Mouse (Mus musculus) myocyte (in vitro differentiated cells): ENCODE results near the gene Zc3h7a. TPM values are rescaled to one million over a fixed set of nuclear protein-coding genes. Genes with fewer than 3 reads are reported as not detected.
A peak's percentile ranks its signal among the peaks of the same experiment; 100 is the strongest.

ENCODE experiments used
- H3K27me3 ChIP-seq: one replicate; pipeline ENCODE4 v1.6.1; 2011; ENCODE audit not compliant: control insufficient read depth, insufficient read depth, insufficient read length
- H3K36me3 ChIP-seq: one replicate; pipeline ENCODE4 v1.6.1; 2011; ENCODE audit not compliant: control insufficient read depth, insufficient read depth
- H3K4me2 ChIP-seq: one replicate; pipeline ENCODE4 v1.6.1; 2011; ENCODE audit warnings: low read depth, control low read depth
- H3K4me3 ChIP-seq: one replicate; pipeline ENCODE4 v1.5.1; 2011; ENCODE audit warnings: mild to moderate bottlenecking, control low read depth, moderate library complexity
- H3K79me2 ChIP-seq: one replicate; pipeline ENCODE4 v1.6.1; 2011; ENCODE audit not compliant: control insufficient read depth, insufficient read depth
- H3ac ChIP-seq: one replicate; pipeline ENCODE4 v1.6.1; 2011; ENCODE audit not compliant: control insufficient read depth, insufficient read length
- CEBPB ChIP-seq: IDR thresholded peaks from 2 replicates; pipeline ENCODE4 v1.6.1; 2011; ENCODE audit warnings: mild to moderate bottlenecking, moderate library complexity; ENCODE audit not compliant: poor library complexity, insufficient read depth, severe bottlenecking
- E2F4 ChIP-seq: IDR thresholded peaks from one replicate; pipeline ENCODE4 v1.6.1; 2011; ENCODE audit warnings: mild to moderate bottlenecking, control low read depth, moderate library complexity; ENCODE audit not compliant: insufficient read depth
- MAX ChIP-seq: IDR thresholded peaks from one replicate; pipeline ENCODE4 v1.6.1; 2011; ENCODE audit warnings: low read depth, mild to moderate bottlenecking, control low read depth
- MYOD1 ChIP-seq, 3 experiments: IDR thresholded peaks; one replicate each; pipeline ENCODE4 v1.6.1; 2011; ENCODE audit warnings: control low read depth in 2 of 3, low read depth in 2 of 3, mild to moderate bottlenecking in 2 of 3, moderate library complexity in 1 of 3; ENCODE audit not compliant: insufficient read length in 2 of 3, control insufficient read depth in 1 of 3
- MYOG ChIP-seq, 3 experiments: IDR thresholded peaks; one replicate each; pipeline ENCODE4 v1.6.1; 2011; ENCODE audit warnings: control low read depth in 2 of 3, low read depth in 2 of 3, mild to moderate bottlenecking in 2 of 3; ENCODE audit not compliant: insufficient read length in 2 of 3, control insufficient read depth in 1 of 3, insufficient read depth in 1 of 3
- POLR2A ChIP-seq: IDR thresholded peaks from one replicate; pipeline ENCODE4 v1.6.1; 2011; ENCODE audit warnings: low read depth, mild to moderate bottlenecking, control low read depth, moderate library complexity; ENCODE audit not compliant: insufficient read length
- POLR2AphosphoS2 ChIP-seq: IDR thresholded peaks from one replicate; pipeline ENCODE4 v1.6.1; 2011; ENCODE audit warnings: low read depth, control low read depth; ENCODE audit not compliant: insufficient read length
- REST ChIP-seq: IDR thresholded peaks from one replicate; pipeline ENCODE4 v1.6.1; 2011; ENCODE audit warnings: mild to moderate bottlenecking, control low read depth, moderate library complexity; ENCODE audit not compliant: insufficient read depth, insufficient read length
- SRF ChIP-seq: IDR thresholded peaks from one replicate; pipeline ENCODE4 v1.6.1; 2011; ENCODE audit warnings: low read depth; ENCODE audit not compliant: control insufficient read depth, insufficient read length
- TCF12 ChIP-seq: IDR thresholded peaks from one replicate; pipeline ENCODE4 v1.6.1; 2011; ENCODE audit warnings: mild to moderate bottlenecking, control low read depth; ENCODE audit not compliant: poor library complexity, insufficient read depth, severe bottlenecking
- TCF3 ChIP-seq: IDR thresholded peaks from one replicate; pipeline ENCODE4 v1.6.1; 2011; ENCODE audit warnings: low read depth, control low read depth; ENCODE audit not compliant: insufficient read length
- USF1 ChIP-seq: IDR thresholded peaks from one replicate; pipeline ENCODE4 v1.6.1; 2011; ENCODE audit warnings: low read depth, mild to moderate bottlenecking, control low read depth, moderate library complexity
- polyA plus RNA-seq: library from polyadenylated mRNA; unstranded; fragments of >200 nt; fragmentation: generic; extraction: Trizol; gene quantifications from one replicate; pipeline ENCODE4 v1.2.1, GENCODE M21; 2012; ENCODE audit warnings: missing spikeins

The Zc3h7a gene
- polyA plus RNA-seq, 1 experiment = 11.4 TPM

DNA sequence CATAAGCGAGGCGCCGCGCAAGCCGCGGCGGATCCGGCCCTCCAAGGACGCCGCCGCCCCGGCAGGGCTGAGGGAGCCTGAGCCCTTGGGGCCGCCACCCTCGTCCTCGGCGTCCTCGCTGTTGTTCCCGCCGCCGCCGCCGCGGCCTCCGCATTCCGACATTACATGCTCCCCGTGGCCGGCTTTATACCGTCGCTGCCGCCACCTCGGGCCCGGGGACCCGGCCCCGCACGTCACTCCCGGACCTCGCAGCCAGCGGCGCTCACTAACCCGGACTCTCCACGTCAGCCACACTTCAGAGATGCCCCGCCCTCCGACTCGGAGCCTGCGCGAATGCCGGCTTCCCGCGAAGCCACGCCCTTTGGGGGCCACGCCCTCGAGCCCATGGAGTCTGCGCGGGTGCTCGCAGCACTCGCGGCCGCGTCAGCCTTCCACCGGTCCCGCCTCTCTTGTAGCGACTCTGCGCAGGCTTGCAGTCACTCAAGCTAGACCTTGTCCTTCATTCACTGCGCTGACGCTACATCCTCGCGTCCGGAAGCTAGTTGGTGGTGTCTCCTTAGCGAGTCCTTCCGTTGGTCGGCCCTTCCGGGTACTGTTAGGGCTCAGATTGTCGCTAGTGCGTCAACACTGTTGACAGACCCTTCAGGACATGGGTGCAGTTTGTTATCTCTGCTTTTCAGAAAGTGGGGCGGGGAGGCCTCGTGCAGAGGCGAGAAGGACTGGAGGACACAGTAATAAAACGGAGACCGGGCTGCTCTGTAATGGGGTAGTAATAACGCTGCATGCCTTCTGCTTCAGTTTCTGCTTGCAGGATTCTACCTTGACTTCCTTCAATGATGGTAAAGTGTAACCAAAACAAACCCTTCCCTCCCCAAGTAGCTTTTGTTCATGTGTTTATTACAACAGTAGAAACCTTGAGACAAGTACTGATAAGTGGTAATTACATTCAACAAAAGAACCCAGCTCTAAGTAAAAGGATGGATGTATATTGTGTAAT lies 41.5 kb downstream of the Zc3h7a start, which contains the start of gene Txndc11:
Gene Txndc11 (minus strand): TSS at position 303 of the 997 bp plus-strand sequence.
- Histone ChIP-seq H3K4me3 (peak within 1 kb of the TSS; percentile 40), H3ac (peak within 1 kb of the TSS; percentile 51), H3K27me3 (no peaks in the 10 kb centered on the region), H3K4me2 (peak within 1 kb of the TSS; percentile 85), H3K36me3 (peaks cover 17% of the 10 kb centered on the region), H3K79me2 (peaks cover 35% of the 10 kb centered on the region)
- TF ChIP-seq SRF (peak; percentile 78), POLR2AphosphoS2 (peak; percentile 93), MYOG (IDR thresholded peaks at IDR 0.05; ENCODE audit: control insufficient read depth in 1 of 3, insufficient read depth in 1 of 3, insufficient read length in 2 of 3, low read depth in 2 of 3) (peak in 1 of 3 experiments; percentile 11), MYOD1 (IDR thresholded peaks at IDR 0.05; ENCODE audit: control insufficient read depth in 1 of 3, insufficient read length in 2 of 3, low read depth in 2 of 3) (peak in 2 of 3 experiments; percentile 28 to 57), POLR2A (peak; percentile 73), TCF12 (no peak)

DNA sequence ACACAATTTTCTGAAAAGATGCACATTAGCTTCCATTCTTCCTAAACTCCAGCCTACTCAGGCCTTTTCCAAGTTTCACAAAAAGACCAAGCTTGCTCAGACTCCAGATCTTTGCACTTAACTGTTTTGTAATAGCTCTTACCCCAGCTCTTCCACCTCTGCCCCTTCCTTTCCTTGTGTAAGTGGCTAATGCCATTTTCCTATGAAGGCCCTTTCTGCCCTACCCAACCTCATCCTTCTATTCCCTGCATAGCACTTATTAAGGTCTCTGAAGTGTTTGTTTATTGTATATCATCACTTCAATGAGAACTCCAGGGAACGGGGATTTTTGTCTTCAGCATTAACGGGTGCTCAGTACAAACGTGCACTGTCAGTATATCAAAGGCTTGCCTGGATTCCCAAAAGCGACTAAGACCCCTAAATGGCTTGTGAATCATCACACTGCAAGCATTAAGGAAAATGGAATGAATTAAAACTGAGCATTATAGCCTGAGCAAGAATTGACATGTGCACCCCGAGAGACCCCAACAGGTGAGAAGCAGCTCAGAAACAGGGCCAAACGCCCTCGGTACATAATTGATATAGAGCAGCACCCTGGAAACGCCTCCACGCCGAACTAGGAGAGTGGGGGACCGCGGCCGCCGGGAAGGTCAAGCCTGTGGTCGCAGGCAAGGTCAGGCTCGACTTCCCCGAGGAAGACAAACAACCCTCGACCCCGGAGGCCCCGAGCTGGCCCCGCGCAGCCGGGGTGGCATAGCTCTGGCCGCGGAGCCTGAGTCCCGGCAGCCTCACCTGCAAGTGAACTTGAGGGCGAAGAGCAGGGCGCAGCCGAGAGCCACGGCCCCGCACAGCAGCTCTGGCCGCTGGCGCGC lies 42.5 kb downstream of the Zc3h7a start:
- peak overlapping the region; percentile 40 for H3K4me3 ChIP-seq
- TF ChIP-seq MYOG (IDR thresholded peaks at IDR 0.05; ENCODE audit: control insufficient read depth in 1 of 3, insufficient read depth in 1 of 3, insufficient read length in 2 of 3, low read depth in 2 of 3) (no peak), E2F4 (no peak), POLR2A (no peak), SRF (no peak), TCF3 (no peak), REST (no peak), MAX (no peak), CEBPB (no peak), MYOD1 (IDR thresholded peaks at IDR 0.05; ENCODE audit: control insufficient read depth in 1 of 3, insufficient read length in 2 of 3, low read depth in 2 of 3) (no peak), USF1 (no peak), POLR2AphosphoS2 (no peak), TCF12 (no peak)
- peak overlapping the region; percentile 66 for H3K4me2 ChIP-seq
- no peaks in the 10 kb centered on the region for H3K27me3 ChIP-seq
- peaks cover 12% of the 10 kb centered on the region for H3K36me3 ChIP-seq
- peak overlapping the region; percentile 51 for H3ac ChIP-seq
- peaks cover 44% of the 10 kb centered on the region for H3K79me2 ChIP-seq

DNA sequence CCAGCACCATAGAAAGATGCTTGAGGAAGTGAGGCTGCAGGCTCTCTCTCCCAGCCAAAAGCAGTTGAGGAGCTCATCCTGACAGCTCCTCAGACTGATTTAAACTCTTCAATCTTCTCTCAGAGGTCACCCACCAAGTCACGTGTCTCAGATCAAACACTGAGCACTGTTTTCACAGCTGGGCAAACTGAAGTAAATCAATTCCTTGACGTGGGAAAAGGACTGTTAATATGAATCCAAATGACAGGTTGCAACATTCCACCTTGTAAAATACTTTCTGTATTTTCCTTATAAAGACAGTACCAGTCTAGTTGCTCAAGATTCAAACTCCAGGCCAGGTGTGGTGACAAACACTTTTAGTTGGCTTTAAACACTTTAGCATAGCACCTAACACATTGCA lies 43.4 kb downstream of the Zc3h7a start:
- peak overlapping the region; percentile 40 for H3K4me3 ChIP-seq
- no peak overlapping the region for H3ac ChIP-seq
- TF ChIP-seq TCF3 (no peak), USF1 (peak; percentile 17)
- H3K79me2 ChIP-seq = peaks cover 47% of the 10 kb centered on the region
- no peaks in the 10 kb centered on the region for H3K27me3 ChIP-seq
- H3K36me3 ChIP-seq = peaks cover 13% of the 10 kb centered on the region
- peak overlapping the region; percentile 66 for H3K4me2 ChIP-seq

DNA sequence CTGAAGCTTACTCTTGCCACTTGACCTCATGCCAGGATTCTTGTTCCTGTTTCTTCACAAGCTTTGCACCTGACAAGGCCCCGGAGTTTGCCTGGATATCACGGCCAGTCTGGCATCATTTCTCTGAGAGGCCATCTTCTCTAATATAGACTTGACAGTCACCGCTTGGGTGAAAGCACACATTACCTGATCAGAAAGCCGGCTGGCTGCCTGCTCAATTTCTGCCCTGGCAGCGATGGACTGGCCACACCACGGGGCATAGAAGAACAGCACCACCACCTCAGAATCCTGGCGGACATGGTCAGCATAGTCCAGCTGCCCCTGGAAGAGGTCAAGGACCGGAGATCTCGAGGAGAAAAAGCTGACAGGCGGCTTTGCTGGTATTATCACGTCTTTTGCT lies 47.9 kb downstream of the Zc3h7a start:
- Histone ChIP-seq H3K79me2 (peaks cover 44% of the 10 kb centered on the region), H3K4me2 (no peak overlapping the region), H3K36me3 (peaks cover 13% of the 10 kb centered on the region), H3K4me3 (no peak overlapping the region), H3ac (no peak overlapping the region), H3K27me3 (no peaks in the 10 kb centered on the region)
- TF ChIP-seq POLR2AphosphoS2 (no peak), SRF (no peak), E2F4 (no peak), USF1 (no peak), TCF12 (no peak), MYOG (IDR thresholded peaks at IDR 0.05; ENCODE audit: control insufficient read depth in 1 of 3, insufficient read depth in 1 of 3, insufficient read length in 2 of 3, low read depth in 2 of 3) (no peak), MYOD1 (IDR thresholded peaks at IDR 0.05; ENCODE audit: control insufficient read depth in 1 of 3, insufficient read length in 2 of 3, low read depth in 2 of 3) (no peak)

DNA sequence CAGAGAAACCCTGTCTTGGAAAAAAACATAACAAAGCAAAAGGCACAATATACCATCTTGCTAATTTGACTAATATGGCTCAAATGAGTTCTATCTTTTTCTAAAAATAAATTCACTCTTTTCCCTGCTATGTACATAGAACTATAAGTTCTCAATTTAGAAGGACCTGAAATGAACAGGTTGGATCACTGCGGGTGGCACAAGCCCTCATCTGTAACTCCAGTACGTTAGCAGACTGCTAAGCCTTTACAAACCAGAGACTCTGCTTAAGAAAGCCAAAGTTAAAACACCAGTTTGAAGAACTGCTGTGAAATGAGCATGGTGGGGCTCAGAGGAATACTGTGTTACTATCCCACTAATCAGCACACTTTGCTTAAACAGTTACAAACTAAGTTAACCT lies 50.8 kb downstream of the Zc3h7a start:
- Histone ChIP-seq H3K4me3 (no peak overlapping the region), H3K27me3 (no peaks in the 10 kb centered on the region), H3ac (no peak overlapping the region), H3K4me2 (no peak overlapping the region), H3K79me2 (peaks cover 21% of the 10 kb centered on the region), H3K36me3 (peaks cover 39% of the 10 kb centered on the region)
- TF ChIP-seq CEBPB (no peak), USF1 (no peak), MAX (no peak), TCF12 (no peak), MYOG (IDR thresholded peaks at IDR 0.05; ENCODE audit: control insufficient read depth in 1 of 3, insufficient read depth in 1 of 3, insufficient read length in 2 of 3, low read depth in 2 of 3) (no peak)
